Mouse (Mus musculus): ENCODE data around the gene Itpk1.
A peak's percentile ranks its signal among the peaks of the same experiment; 100 is the strongest.

The Itpk1 gene

GRCm38 (mm10) chr12:102565086-102565485, 139.6 kb downstream of the Itpk1 start:
- DNase-seq (ENCODE audit: inconsistent age in 2 of 2, low spot score in 1 of 2) = no peak

DNA sequence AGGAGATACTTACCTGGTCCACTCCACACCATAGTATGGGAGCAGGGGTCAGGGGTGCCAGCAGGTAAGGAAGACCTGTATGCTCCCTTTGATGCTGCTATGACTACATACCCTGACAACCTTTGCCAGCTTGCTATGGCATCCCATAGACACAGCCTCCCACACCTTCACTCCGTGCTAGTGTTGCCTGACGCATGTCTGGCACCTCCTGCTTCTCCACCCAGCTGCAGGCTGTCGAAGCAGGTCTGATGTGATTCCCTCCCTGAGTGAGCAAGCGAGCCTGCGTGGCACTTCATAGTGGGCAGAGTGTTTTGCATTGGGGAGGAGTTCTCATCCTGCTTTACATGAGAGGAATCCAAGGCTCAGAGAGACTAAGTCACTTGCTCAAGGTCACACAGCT, 147.4 kb downstream of the Itpk1 start:
- DNase-seq (ENCODE audit: inconsistent age in 2 of 2, low spot score in 1 of 2) = peak in 1 of 2 experiments; percentile 28

DNA sequence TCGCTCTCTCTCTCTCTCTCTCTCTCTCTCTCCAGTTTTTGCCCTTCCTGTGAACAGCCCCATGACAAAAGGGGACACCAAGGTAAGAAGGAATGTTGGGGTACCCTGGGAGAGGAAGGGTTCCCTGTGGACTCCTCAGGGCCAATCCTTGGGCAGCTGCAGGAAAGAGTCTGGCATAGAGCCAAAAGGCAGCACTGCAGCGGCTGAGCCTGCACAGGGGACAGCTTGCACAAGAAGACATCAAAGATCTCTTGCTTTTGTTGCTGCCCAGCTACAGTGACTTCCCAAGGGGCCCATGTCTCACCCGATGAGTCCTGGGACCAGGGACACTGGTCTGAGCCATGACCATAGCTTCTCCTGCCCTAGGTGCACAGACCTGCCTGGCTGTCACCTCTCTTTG, 148.9 kb downstream of the Itpk1 start:
- peak in 1 of 2 experiments; percentile 39 for DNase-seq (ENCODE audit: inconsistent age in 2 of 2, low spot score in 1 of 2)

GRCm38 (mm10) chr12:102554721-102555516, 149.8 kb downstream of the Itpk1 start, which contains the start of gene Chga:
Gene Chga, plus strand, starts transcription at chr12:102554969.
- DNase-seq (ENCODE audit: inconsistent age in 2 of 2, low spot score in 1 of 2) = peak; percentile 61 to 86

GRCm38 (mm10) chr12:102553705-102554275, 150.9 kb downstream of the Itpk1 start:
- DNase-seq (ENCODE audit: inconsistent age in 2 of 2, low spot score in 1 of 2) = peak in 1 of 2 experiments; percentile 53

GRCm38 (mm10) chr12:102552001-102552400, 152.7 kb downstream of the Itpk1 start:
- DNase-seq (ENCODE audit: inconsistent age in 2 of 2, low spot score in 1 of 2) = no peak

- peak; percentile 59 to 68 for DNase-seq (ENCODE audit: inconsistent age in 2 of 2, low spot score in 1 of 2)
Observed at GRCm38 (mm10) chr12:102551186-102551585, 153.5 kb downstream of the Itpk1 start.

- peak; percentile 65 to 86 for DNase-seq (ENCODE audit: inconsistent age in 2 of 2, low spot score in 1 of 2)
Observed at GRCm38 (mm10) chr12:102550529-102550928, 154.2 kb downstream of the Itpk1 start.

GRCm38 (mm10) chr12:102545122-102545521, 159.6 kb downstream of the Itpk1 start:
- DNase-seq (ENCODE audit: inconsistent age in 2 of 2, low spot score in 1 of 2) = no peak

- DNase-seq (ENCODE audit: inconsistent age in 2 of 2, low spot score in 1 of 2) = no peak
Observed at GRCm38 (mm10) chr12:102541168-102541567, 163.6 kb downstream of the Itpk1 start.

DNA sequence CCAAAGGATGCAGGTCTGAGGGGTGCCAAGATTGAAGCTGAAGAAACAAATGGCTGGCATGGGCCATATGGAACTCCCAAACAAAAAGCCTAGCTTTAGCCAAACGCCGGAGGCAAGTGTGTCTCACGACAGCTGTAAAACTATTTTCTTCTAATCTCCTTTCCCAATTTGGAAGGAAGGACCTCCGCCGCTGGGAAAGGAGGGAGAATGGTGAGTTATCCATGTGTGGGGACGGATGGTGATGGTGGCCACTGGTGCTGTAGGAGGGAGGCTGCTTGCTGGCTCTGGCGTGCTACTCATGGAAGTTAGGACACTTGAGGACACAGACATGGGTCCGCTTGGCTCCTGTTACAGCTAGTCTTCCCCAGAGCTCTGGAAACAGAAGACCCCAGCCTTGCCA, 164.5 kb downstream of the Itpk1 start:
- no peak for DNase-seq (ENCODE audit: inconsistent age in 2 of 2, low spot score in 1 of 2)

DNA sequence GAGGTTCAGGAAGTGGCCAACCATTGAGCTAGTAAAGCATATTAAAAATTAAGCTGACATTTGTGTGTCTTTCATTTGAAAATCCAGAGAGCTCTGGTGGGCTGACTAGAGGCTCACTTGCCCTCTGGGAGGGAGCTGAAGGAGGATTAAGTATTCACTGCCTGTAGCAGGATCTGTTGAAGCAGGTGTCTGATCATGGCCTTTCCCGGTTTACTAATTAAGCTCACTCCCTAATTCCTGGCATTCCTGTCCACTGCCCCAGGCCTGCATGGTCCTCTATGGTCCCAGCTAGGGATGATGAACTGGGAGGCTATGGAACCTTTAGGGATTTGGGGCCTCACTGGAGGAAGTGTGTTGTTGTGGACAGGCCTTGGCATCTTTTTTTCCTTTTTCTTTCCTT, 168.9 kb downstream of the Itpk1 start:
- DNase-seq (ENCODE audit: inconsistent age in 2 of 2, low spot score in 1 of 2) = no peak

GRCm38 (mm10) chr12:102527989-102528388, 176.7 kb downstream of the Itpk1 start:
- no peak for DNase-seq (ENCODE audit: inconsistent age in 2 of 2, low spot score in 1 of 2)

- DNase-seq (ENCODE audit: inconsistent age in 2 of 2, low spot score in 1 of 2) = peak; percentile 34 to 70
Observed at GRCm38 (mm10) chr12:102524760-102525159, 180.0 kb downstream of the Itpk1 start.

- no peak for DNase-seq (ENCODE audit: inconsistent age in 2 of 2, low spot score in 1 of 2)
Observed at GRCm38 (mm10) chr12:102524216-102524615, 180.5 kb downstream of the Itpk1 start.

- DNase-seq (ENCODE audit: inconsistent age in 2 of 2, low spot score in 1 of 2) = peak; percentile 31 to 63
Observed at GRCm38 (mm10) chr12:102521777-102522319, 182.9 kb downstream of the Itpk1 start.

DNA sequence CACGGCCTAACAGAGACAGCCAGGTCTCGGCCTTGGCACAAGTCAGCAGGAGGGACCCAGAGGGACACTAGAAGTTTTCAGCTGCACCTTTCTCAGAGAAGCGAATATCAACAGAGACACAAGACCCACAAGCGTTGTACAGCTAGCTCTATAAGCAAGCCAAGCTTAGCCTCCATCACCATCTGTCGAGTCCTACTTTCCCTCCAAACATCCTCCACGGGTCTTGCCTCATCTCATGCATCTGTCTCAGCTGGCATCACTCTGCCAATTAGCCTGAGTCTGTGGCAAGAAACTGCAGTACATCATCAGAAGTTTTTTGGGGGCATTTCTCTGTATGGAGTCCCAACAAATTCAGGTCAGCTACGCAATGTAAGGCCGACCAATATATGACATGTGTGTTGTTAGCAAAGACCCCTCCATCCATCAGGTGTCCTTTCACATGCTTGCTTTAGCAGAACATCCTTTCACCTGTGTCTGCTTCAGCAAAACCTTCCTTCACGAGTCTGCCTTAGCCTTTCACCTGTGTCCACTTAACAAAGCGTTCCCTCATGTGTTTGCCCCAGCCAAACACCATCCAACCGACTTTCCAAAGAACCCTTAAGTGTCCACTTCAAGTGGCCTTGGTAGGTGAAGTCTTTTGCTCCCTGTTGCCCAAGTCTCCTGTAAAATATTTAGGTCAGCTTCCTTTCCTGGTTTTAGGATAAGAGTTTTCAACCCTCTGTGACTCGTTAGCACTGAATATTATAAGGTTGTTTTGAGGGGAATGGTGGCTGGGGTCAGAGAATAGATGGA, 184.6 kb downstream of the Itpk1 start:
- no peak for DNase-seq (ENCODE audit: inconsistent age in 2 of 2, low spot score in 1 of 2)

Data from adrenal gland, adult (tissue).